9 mouse cellular contexts compared by ENCODE assay signal in genomic region chr2:72297716-72298082, GRCm38 (mm10). TPM values are rescaled to one million over a fixed set of nuclear protein-coding genes. Genes with fewer than 3 reads are reported as not detected.
DNase-seq lines count a peak whose midpoint lies in the region; ATAC-seq and TF ChIP-seq lines count a peak whose summit lies in the region.
"Had no signal": no experiment of that assay in that cellular context is flagged by ENCODE, and none has a peak within 500 bp of the region (broad histone marks: within the 10 kb centered on the region; RNA-seq: fewer than 3 reads in every experiment).

No protein-coding gene starts in this region.

- no peaks in the 10 kb centered on the region for H3K9me3 ChIP-seq in hindbrain, embryonic 10.5 days
- H3K9me3 ChIP-seq in hindbrain, postnatal 0 days (ENCODE audit: low read length), result no peaks in the 10 kb centered on the region
- H3K9me3 ChIP-seq in embryonic facial prominence, embryonic 14.5 days (ENCODE audit: control insufficient read depth, low read length), result no peaks in the 10 kb centered on the region
- H3K9me3 ChIP-seq in lung, postnatal 0 days (ENCODE audit: low read length), result no peaks in the 10 kb centered on the region

- 0 out of 2 replicates have a peak, but pooled peaks have one; percentile 31 for TF ChIP-seq EP300 in lung, postnatal 0 days (IDR thresholded peaks at IDR 0.05)

- no peak for TF ChIP-seq CTCF in hindbrain, postnatal 0 days (IDR thresholded peaks at IDR 0.05; ENCODE audit: low read depth)
- no peak for TF ChIP-seq CTCF in lung, postnatal 0 days (IDR thresholded peaks at IDR 0.05)

- WGBS in hindbrain, embryonic 10.5 days, result 68% methylated on average over 10 of the region's 10 CpGs
- WGBS in hindbrain, postnatal 0 days, result 77% methylated on average over 10 of the region's 10 CpGs
- WGBS in embryonic facial prominence, embryonic 14.5 days, result 28% methylated on average over 10 of the region's 10 CpGs
- WGBS in lung, postnatal 0 days, result 9% methylated on average over 10 of the region's 10 CpGs

- no peak for ATAC-seq in hindbrain, postnatal 0 days
- ATAC-seq in embryonic facial prominence, embryonic 14.5 days (ENCODE audit: low read depth), result peak; percentile 41; the same call in 1 of the 2 replicates
- ATAC-seq in lung, postnatal 0 days, result peak; percentile 92

- no peak overlapping the region for H3K27ac ChIP-seq in hindbrain, embryonic 10.5 days
- H3K27ac ChIP-seq in hindbrain, postnatal 0 days, result no peak overlapping the region
- peak overlapping the region; percentile 76 for H3K27ac ChIP-seq in embryonic facial prominence, embryonic 14.5 days (replicated peaks; ENCODE audit: low read depth, low read length)
- peak overlapping the region; percentile 86 for H3K27ac ChIP-seq in lung, postnatal 0 days (ENCODE audit: low read length)

- H3K9ac ChIP-seq in hindbrain, postnatal 0 days (replicated peaks; ENCODE audit: low read length), result no peak overlapping the region
- H3K9ac ChIP-seq in embryonic facial prominence, embryonic 14.5 days (ENCODE audit: low read depth, low read length), result peak overlapping the region; percentile 26; the same call in 1 of the 2 replicates
- H3K9ac ChIP-seq in lung, postnatal 0 days (replicated peaks; ENCODE audit: low read depth), result peak overlapping the region; percentile 19; the same call in 1 of the 2 replicates

- H3K36me3 ChIP-seq in hindbrain, embryonic 10.5 days, result no peaks in the 10 kb centered on the region
- H3K36me3 ChIP-seq in hindbrain, postnatal 0 days (ENCODE audit: insufficient read depth, low read length), result no peaks in the 10 kb centered on the region
- no peaks in the 10 kb centered on the region for H3K36me3 ChIP-seq in embryonic facial prominence, embryonic 14.5 days (ENCODE audit: control insufficient read depth, insufficient read depth, low read length)
- no peaks in the 10 kb centered on the region for H3K36me3 ChIP-seq in lung, postnatal 0 days (ENCODE audit: insufficient read depth, low read length)

- H3K4me3 ChIP-seq in hindbrain, embryonic 10.5 days, result no peak overlapping the region
- no peak overlapping the region for H3K4me3 ChIP-seq in hindbrain, postnatal 0 days (ENCODE audit: low read length)
- H3K4me3 ChIP-seq in embryonic facial prominence, embryonic 14.5 days (ENCODE audit: low read depth, low read length), result peak overlapping the region; percentile 0; the same call in 1 of the 2 replicates
- peak overlapping the region; percentile 1; the same call in 1 of the 2 replicates for H3K4me3 ChIP-seq in lung, postnatal 0 days (ENCODE audit: low read depth, low read length)

- H3K4me1 ChIP-seq in hindbrain, embryonic 10.5 days (replicated peaks), result peaks cover 4% of the 10 kb centered on the region; the same call in 1 of the 2 replicates
- H3K4me1 ChIP-seq in hindbrain, postnatal 0 days (ENCODE audit: insufficient read depth, low read length), result no peaks in the 10 kb centered on the region
- H3K4me1 ChIP-seq in embryonic facial prominence, embryonic 14.5 days (ENCODE audit: control insufficient read depth, insufficient read depth, low read length), result peaks cover 16% of the 10 kb centered on the region
- peaks cover 11% of the 10 kb centered on the region; the same call in 1 of the 2 replicates for H3K4me1 ChIP-seq in lung, postnatal 0 days (ENCODE audit: insufficient read depth, low read depth, low read length)

- no peak overlapping the region for H3K4me2 ChIP-seq in hindbrain, postnatal 0 days (ENCODE audit: low read depth, low read length)
- H3K4me2 ChIP-seq in embryonic facial prominence, embryonic 14.5 days (ENCODE audit: low read depth, low read length), result peak overlapping the region; percentile 34
- H3K4me2 ChIP-seq in lung, postnatal 0 days (replicated peaks; ENCODE audit: low read depth, low read length), result peak overlapping the region; percentile 56

- H3K27me3 ChIP-seq in hindbrain, embryonic 10.5 days (ENCODE audit: insufficient read depth, poor library complexity, severe bottlenecking), result no peaks in the 10 kb centered on the region
- no peaks in the 10 kb centered on the region for H3K27me3 ChIP-seq in hindbrain, postnatal 0 days (ENCODE audit: insufficient read depth, low read length)
- H3K27me3 ChIP-seq in embryonic facial prominence, embryonic 14.5 days (replicated peaks; ENCODE audit: control insufficient read depth, insufficient read depth, low read length), result no peaks in the 10 kb centered on the region
- no peaks in the 10 kb centered on the region for H3K27me3 ChIP-seq in lung, postnatal 0 days (replicated peaks; ENCODE audit: insufficient read depth, low read length)
- H3K27me3 ChIP-seq: CH12.LX had no signal

- peak; percentile 26 for DNase-seq in hindbrain, embryonic 10.5 days (ENCODE audit: low spot score)
- no peak for DNase-seq in hindbrain, postnatal 0 days (ENCODE audit: low spot score)
- DNase-seq in embryonic facial prominence, embryonic 14.5 days (ENCODE audit: low spot score), result peak; percentile 78
- peak; percentile 71 for DNase-seq in heart, postnatal 4 days
- peak; percentile 84 for DNase-seq in lung, postnatal 0 days (ENCODE audit: low spot score)
- no peak for DNase-seq in thymus, postnatal 4 days
- DNase-seq in right cerebral cortex, adult 18-20 months, result no peak
- DNase-seq in cerebellum, adult 11-12 months, result no peak

RNA-seq across cellular contexts. Expression of gene Map3k20, which starts 12.3 kb away (rescaled TPM):
- 7.4 and 9.4 TPM in 2 replicates for polyA plus RNA-seq in hindbrain, embryonic 10.5 days (2016; fragmentation: Nextera tagmentation; extraction: Ambion mirVana)
- 6.0 and 6.6 TPM in 2 replicates for total RNA-seq in hindbrain, postnatal 0 days (2014; rRNA removed)
- 3.5 and 3.6 TPM in 2 replicates for polyA plus RNA-seq in hindbrain, postnatal 0 days (2015; fragmentation: Nextera tagmentation; extraction: Ambion mirVana)
- 20.4 and 22.3 TPM in 2 replicates for polyA plus RNA-seq in embryonic facial prominence, embryonic 14.5 days (2014; fragmentation: Nextera tagmentation; extraction: Ambion mirVana)
- total RNA-seq in heart, postnatal 4 days (2021), result 100 to 1,000 TPM; 223 to 231 TPM
- polyA plus RNA-seq in lung, postnatal 0 days (2015; fragmentation: Nextera tagmentation; extraction: Ambion mirVana), result 18.5 and 19.4 TPM in 2 replicates

Comparison
In these comparisons a context has a peak if more than half of its experiments do, and no peak if none do; other contexts are left out.
1. DNase-seq: peak in hindbrain, embryonic 10.5 days (single experiment), embryonic facial prominence, embryonic 14.5 days (single experiment), heart, postnatal 4 days (single experiment) and lung, postnatal 0 days (single experiment); none in hindbrain, postnatal 0 days (single experiment), thymus, postnatal 4 days (single experiment), right cerebral cortex, adult 18-20 months (single experiment) and cerebellum, adult 11-12 months (single experiment).
2. H3K27ac ChIP-seq: peak in embryonic facial prominence, embryonic 14.5 days (single experiment) and lung, postnatal 0 days (single experiment); none in hindbrain, embryonic 10.5 days (single experiment) and hindbrain, postnatal 0 days (single experiment).
3. H3K4me3 ChIP-seq: peak in embryonic facial prominence, embryonic 14.5 days (single experiment) and lung, postnatal 0 days (single experiment); none in hindbrain, embryonic 10.5 days (single experiment) and hindbrain, postnatal 0 days (single experiment).